Mouse (Mus musculus): ENCODE results near the gene Mtmr12. TPM values are rescaled to one million over a fixed set of nuclear protein-coding genes. Genes with fewer than 3 reads are reported as not detected.
"Not testable (repeated sequence)": the region's sequence is repeated elsewhere in the genome, so short reads cannot be mapped to it uniquely, and the experiment has no call there.

Mtmr12 gene
- total RNA-seq, 2 experiments from 2014 or later, result 17.4 to 18.8 TPM

GRCm38 (mm10) chr15:12207556-12208090 lies 2.8 kb downstream of the Mtmr12 start:
- DNase-seq (ENCODE audit: low spot score in 2 of 2), result no peak

GRCm38 (mm10) chr15:12211577-12211976 lies 6.7 kb downstream of the Mtmr12 start:
- DNase-seq (ENCODE audit: low spot score in 2 of 2), result peak in 1 of 2 experiments; percentile 58

DNA sequence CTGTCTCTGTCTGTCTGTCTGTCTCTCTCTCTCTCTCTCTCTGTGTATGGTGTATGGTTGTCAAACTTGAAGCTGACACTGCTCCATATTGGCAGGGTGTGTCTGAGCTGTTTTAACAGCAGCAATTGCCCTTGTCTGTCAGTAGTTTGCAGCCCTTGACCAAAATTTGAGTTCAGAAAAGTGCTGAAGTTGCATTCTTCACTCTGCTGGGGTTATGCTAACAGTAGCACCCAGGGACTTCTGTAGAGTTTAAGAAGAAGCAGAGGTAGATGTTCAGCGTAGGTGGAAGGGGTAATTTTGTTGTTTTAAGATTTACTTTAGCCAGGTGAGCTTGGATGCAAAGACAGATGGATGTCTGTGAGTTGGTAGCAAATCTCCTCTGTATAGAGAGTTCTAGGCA lies 7.4 kb downstream of the Mtmr12 start:
- DNase-seq (ENCODE audit: low spot score in 2 of 2), result no peak

DNA sequence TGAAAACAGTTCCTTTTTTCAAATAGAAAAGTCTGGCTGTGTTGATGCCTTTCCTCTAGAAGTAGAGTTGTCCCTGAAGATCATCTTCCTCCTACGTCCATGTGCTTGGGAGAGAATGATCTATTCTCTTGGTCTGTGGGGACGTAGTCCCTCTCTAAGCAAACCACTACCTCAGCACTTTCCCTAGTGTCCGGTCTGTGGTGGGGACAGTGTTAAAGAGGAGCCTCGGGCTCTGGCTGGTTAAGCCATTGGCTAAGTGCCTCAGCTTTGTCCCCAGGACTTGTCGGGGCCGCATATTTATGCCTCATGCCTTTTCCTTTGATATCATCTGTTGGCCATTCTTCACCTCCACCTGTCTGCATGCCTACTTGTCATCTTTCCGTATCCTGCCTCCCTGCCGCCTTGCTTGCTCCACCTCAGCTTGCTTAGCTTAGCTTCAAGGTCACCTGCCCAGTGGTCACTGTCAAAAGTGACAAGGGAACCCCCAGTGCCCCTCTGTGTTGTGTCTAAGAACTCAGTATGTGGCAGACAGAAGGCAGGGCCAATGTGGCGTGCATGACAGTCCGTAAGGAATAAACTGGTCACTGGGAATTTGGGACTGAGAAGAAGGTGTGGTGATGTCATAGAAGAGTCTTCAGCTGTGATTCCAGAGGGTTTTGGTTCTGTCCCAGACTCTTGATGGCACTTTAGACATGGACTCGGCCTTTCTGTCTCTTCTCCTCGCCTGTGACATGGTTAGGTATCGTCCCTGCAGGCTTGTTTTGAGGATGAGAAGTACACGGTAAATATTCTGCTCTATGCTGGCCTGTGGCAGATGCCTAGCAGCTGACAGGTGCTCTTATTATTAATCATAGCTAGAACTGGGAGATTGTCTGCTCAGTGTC lies 9.9 kb downstream of the Mtmr12 start:
- DNase-seq (ENCODE audit: low spot score in 2 of 2), result no peak

- no peak for DNase-seq (ENCODE audit: low spot score in 2 of 2)
Observed at GRCm38 (mm10) chr15:12215415-12215718, 10.5 kb downstream of the Mtmr12 start.

GRCm38 (mm10) chr15:12216119-12216518 lies 11.3 kb downstream of the Mtmr12 start:
- no peak for DNase-seq (ENCODE audit: low spot score in 2 of 2)

DNA sequence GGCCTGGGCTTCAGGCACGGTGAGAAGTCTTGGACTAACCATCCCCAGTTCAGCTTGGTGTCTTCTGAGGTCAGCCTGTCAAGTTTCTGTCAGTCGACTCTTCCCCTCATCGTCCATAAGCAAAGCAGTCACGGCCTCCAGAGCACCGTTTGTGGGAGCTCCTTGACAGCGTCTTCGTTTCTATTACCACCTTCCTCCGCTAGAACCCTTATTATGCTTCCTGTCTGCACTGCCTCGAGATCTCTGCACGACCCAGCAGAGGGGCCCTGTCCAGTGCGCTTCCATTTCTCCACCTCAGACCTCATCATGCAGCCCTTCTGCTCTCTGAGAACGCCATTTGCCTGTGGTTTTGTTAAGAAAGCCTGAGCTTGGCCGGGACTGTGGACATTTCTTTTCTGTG lies 12.0 kb downstream of the Mtmr12 start:
- DNase-seq (ENCODE audit: low spot score in 2 of 2), result no peak

- not testable (repeated sequence) for DNase-seq (ENCODE audit: low spot score in 2 of 2)
Observed at GRCm38 (mm10) chr15:12217332-12217731, 12.5 kb downstream of the Mtmr12 start.

DNA sequence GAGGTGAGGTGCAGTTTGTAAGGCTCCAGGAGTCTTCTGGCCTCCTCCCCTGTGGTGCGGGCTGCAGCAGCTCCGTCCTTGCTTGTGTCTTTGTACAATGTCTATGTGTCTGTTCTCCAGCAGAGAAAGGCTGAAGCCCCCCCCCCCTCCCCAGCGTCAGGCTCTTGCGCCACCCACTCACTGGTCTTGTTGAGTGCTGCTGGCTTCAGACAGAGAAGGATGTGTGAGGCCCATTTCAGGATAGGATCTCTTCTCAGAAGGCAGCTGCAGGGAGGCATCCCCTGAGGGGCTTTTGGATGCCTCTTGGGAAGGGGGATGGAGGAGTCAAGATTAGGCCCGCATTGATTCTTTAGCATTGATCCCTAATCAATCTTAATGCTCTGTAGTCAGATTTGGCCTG lies 13.0 kb downstream of the Mtmr12 start:
- no peak for DNase-seq (ENCODE audit: low spot score in 2 of 2)

DNA sequence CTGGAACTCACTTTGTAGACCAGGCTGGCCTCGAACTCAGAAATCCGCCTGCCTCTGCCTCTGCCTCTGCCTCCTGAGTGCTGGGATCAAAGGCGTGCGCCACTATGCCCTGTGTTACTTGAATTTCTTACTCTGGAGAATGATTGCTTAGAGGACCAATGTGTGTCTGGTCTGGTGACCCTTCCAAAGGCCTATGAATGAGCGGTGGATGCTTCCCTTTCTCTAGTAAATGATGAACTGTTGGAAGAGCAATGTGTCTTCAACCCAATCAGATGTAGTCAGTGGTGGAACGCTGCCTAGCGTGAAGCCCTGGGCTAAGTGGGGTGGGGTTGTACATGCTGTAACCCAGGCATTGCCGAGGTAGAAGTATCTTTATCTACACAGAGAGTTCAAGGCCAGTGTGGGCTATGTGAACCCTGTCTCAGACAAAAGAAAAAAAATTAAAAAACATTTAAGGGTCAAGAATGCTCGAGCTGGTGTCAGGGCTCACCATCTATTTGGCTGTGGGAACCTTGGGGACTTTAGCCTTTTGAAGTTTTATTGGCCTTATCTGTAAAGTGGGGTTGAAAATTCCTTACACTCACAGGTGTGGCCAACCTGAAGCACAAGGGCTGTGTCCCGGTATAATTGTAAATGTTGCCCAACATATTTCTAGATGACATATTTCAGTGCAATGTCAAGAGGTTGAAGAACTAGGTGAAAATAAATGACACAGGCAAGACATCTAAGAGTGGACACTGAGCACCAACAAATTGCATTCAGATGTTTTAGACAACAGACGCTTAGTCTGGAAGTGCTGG lies 14.0 kb downstream of the Mtmr12 start:
- no peak for DNase-seq (ENCODE audit: low spot score in 2 of 2)

- no peak for DNase-seq (ENCODE audit: low spot score in 2 of 2)
Observed at GRCm38 (mm10) chr15:12221131-12221530, 16.3 kb downstream of the Mtmr12 start.

DNA sequence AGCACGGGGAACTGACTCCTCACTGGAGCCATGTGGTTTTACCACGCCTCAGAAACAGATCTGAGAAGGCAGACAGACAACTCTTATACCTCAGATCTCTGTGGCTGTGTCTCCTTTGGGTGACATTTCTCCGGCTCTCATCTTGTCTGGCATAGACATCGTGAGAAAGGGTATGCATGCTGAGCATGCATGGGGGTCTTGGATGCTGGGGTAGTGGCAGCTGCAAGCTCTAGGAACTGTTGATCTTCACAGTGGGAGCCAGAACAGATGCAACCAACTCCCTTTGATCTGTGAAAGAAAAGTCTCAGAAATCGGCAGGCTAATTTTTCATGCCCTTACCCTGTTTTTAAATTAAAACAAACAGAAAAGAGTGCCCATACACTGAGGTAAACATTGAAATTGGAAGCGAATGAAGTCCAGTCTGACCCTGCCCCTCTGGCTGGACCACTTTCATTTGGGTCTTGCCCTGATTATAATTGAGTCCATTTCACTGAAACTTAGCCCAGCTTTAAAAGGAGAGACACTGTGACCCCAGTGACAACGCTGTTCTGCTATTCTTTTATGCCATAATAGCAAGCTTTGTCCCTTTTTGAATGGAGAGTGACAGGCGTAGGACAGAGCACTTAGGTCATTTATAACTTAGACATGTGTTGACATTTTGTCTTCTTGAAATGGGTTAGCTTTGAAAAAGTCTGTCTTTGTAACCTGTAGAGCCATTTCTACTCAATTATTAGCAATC lies 17.9 kb downstream of the Mtmr12 start:
- DNase-seq (ENCODE audit: low spot score in 2 of 2), result no peak

GRCm38 (mm10) chr15:12223393-12223792 lies 18.6 kb downstream of the Mtmr12 start:
- DNase-seq (ENCODE audit: low spot score in 2 of 2), result no peak

GRCm38 (mm10) chr15:12224239-12224638 lies 19.4 kb downstream of the Mtmr12 start:
- DNase-seq (ENCODE audit: low spot score in 2 of 2), result no peak

DNA sequence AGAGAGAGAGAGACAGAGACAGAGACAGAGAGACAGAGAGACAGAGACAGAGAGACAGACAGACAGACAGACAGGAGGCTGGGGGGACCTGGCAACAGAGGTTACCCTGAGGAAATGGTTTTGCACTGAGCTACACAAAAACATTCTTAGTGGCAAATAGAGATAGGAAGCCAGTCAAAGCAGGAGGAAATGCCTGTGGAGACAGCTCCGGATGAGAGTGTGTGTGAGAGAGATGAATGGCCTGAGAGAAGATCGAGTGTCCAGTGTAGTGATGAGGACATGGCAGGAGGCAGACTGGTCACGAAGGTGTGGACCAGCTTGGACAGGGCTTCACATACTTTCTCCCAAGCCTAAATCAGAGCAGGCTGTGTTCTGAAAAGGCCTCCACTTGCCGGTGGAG lies 20.2 kb downstream of the Mtmr12 start:
- no peak for DNase-seq (ENCODE audit: low spot score in 2 of 2)

DNA sequence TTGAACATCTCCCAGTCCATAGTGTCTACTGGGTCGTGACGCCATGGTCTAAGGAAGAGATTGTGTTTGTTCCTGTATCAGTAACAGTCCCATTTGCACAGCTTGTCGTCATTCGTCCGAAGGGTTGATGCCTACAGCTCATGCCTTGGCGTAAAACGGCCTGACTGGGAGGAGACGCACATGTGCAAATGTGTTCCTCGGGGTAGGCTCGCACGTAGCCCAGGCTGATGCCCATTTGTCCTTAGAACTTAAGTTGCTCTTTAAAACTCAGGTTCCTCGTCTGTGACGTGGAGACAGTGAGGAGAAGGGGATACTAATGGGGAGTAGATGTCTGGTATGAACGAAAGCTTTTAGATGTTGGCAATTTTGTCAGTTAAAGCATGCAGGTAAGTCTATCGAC lies 22.1 kb downstream of the Mtmr12 start:
- DNase-seq (ENCODE audit: low spot score in 2 of 2), result no peak

- no peak for DNase-seq (ENCODE audit: low spot score in 2 of 2)
Observed at GRCm38 (mm10) chr15:12227355-12227754, 22.5 kb downstream of the Mtmr12 start.

DNA sequence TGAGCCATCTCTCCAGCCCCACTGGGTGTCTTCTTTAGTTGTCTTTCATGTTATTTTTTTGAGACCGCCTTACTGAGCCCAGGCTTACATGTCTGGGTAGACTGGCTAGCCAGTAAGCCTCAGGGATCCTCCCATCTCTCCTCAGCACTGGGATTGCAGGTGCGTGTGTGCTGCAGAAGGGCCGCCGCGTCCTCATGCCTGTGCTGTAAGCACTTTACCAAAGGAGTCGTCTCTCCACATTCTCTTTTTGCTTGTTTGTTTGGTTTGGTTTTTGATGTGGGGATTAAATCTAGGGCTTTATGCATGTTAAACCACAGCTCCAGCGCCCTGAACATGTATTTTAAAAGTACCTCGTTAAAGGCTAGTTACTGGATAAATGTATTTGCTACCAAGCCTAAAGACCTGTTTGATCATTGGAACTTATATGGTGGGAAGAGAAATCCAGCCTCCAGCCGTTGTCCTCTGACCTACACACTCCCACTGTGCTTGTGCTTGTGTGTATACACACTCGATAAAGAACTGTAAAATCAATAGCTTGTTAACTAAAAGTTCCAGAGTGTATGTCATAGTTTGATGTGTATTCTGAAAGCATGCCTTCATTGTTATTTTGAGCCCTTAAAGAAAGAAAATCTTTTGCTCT lies 24.9 kb downstream of the Mtmr12 start:
- no peak for DNase-seq (ENCODE audit: low spot score in 2 of 2)

GRCm38 (mm10) chr15:12230243-12230935 lies 25.6 kb downstream of the Mtmr12 start:
- DNase-seq (ENCODE audit: low spot score in 2 of 2), result no peak

GRCm38 (mm10) chr15:12231462-12231861 lies 26.6 kb downstream of the Mtmr12 start:
- no peak for DNase-seq (ENCODE audit: low spot score in 2 of 2)

Measured in layer of hippocampus, postnatal 10 days (tissue).